Mouse (Mus musculus): ENCODE measurements around the gene Gm5478. TPM values are rescaled to one million over a fixed set of nuclear protein-coding genes. Genes with fewer than 3 reads are reported as not detected.

Gm5478 gene
- polyA plus RNA-seq, 1 experiment from 2014 or later, result not detected

Small RNA genes within 50 kb of the gene (microRNA-seq; reads per million reads assigned to microRNA genes)
- not detected for gene Gm44342 (ENCODE audit: borderline number of aligned reads)
- not detected for gene Gm44383 (ENCODE audit: borderline number of aligned reads)
- not detected for gene Gm44479 (ENCODE audit: borderline number of aligned reads)

Other genes with a start within 250 kb of the Gm5478 start
- 23.8 and 25.8 TPM in 2 replicates for gene Krt7, start 236.3 kb downstream of the Gm5478 start, polyA plus RNA-seq (2014; fragmentation: Nextera tagmentation; extraction: Ambion mirVana)
- gene Krt87, start 208.6 kb downstream of the Gm5478 start, polyA plus RNA-seq (2014; fragmentation: Nextera tagmentation; extraction: Ambion mirVana), result not detected in 2 replicates
- not detected in 2 replicates for gene Krt88, start 199.6 kb downstream of the Gm5478 start, polyA plus RNA-seq (2014; fragmentation: Nextera tagmentation; extraction: Ambion mirVana)
- gene Krt81, start 183.6 kb downstream of the Gm5478 start, polyA plus RNA-seq (2014; fragmentation: Nextera tagmentation; extraction: Ambion mirVana), result not detected in 2 replicates
- not detected in 2 replicates for gene Krt86, start 173.9 kb downstream of the Gm5478 start, polyA plus RNA-seq (2014; fragmentation: Nextera tagmentation; extraction: Ambion mirVana)
- gene Krt83, start 155.9 kb downstream of the Gm5478 start, polyA plus RNA-seq (2014; fragmentation: Nextera tagmentation; extraction: Ambion mirVana), result not detected in 2 replicates
- not detected in 2 replicates for gene Gm49425, start 130.1 kb downstream of the Gm5478 start, polyA plus RNA-seq (2014; fragmentation: Nextera tagmentation; extraction: Ambion mirVana)
- gene Krt84, start 114.6 kb downstream of the Gm5478 start, polyA plus RNA-seq (2014; fragmentation: Nextera tagmentation; extraction: Ambion mirVana), result not detected in 2 replicates
- not detected in 2 replicates for gene Krt82, start 96.7 kb downstream of the Gm5478 start, polyA plus RNA-seq (2014; fragmentation: Nextera tagmentation; extraction: Ambion mirVana)
- gene Krt90, start 84.4 kb downstream of the Gm5478 start, polyA plus RNA-seq (2014; fragmentation: Nextera tagmentation; extraction: Ambion mirVana), result 0.16 TPM in 1 of 2 replicates, not detected in the other
- gene Krt75, start 73.5 kb downstream of the Gm5478 start, polyA plus RNA-seq (2014; fragmentation: Nextera tagmentation; extraction: Ambion mirVana), result not detected in 2 replicates
- gene Gm5414, start 19.2 kb downstream of the Gm5478 start, polyA plus RNA-seq (2014; fragmentation: Nextera tagmentation; extraction: Ambion mirVana), result not detected in 2 replicates
- not detected in 2 replicates for gene Krt6b, start 32.9 kb upstream of the Gm5478 start, polyA plus RNA-seq (2014; fragmentation: Nextera tagmentation; extraction: Ambion mirVana)
- gene Krt6a, start 46.9 kb upstream of the Gm5478 start, polyA plus RNA-seq (2014; fragmentation: Nextera tagmentation; extraction: Ambion mirVana), result not detected in 2 replicates
- 0.13 and 0.23 TPM in 2 replicates for gene Krt5, start 65.5 kb upstream of the Gm5478 start, polyA plus RNA-seq (2014; fragmentation: Nextera tagmentation; extraction: Ambion mirVana)
- gene Krt71, start 95.7 kb upstream of the Gm5478 start, polyA plus RNA-seq (2014; fragmentation: Nextera tagmentation; extraction: Ambion mirVana), result not detected in 2 replicates
- gene Krt72, start 139.1 kb upstream of the Gm5478 start, polyA plus RNA-seq (2014; fragmentation: Nextera tagmentation; extraction: Ambion mirVana), result not detected in 2 replicates
- gene Krt73, start 155.0 kb upstream of the Gm5478 start, polyA plus RNA-seq (2014; fragmentation: Nextera tagmentation; extraction: Ambion mirVana), result not detected in 2 replicates
- gene Krt2, start 170.8 kb upstream of the Gm5478 start, polyA plus RNA-seq (2014; fragmentation: Nextera tagmentation; extraction: Ambion mirVana), result not detected in 2 replicates
- 0.31 and 0.87 TPM in 2 replicates for gene Krt1, start 203.4 kb upstream of the Gm5478 start, polyA plus RNA-seq (2014; fragmentation: Nextera tagmentation; extraction: Ambion mirVana)
- gene Krt77, start 222.3 kb upstream of the Gm5478 start, polyA plus RNA-seq (2014; fragmentation: Nextera tagmentation; extraction: Ambion mirVana), result not detected in 2 replicates
- gene Krt76, start 245.5 kb upstream of the Gm5478 start, polyA plus RNA-seq (2014; fragmentation: Nextera tagmentation; extraction: Ambion mirVana), result not detected in 2 replicates